ENCODE assay signal across 8 mouse cellular contexts in the genomic region with DNA sequence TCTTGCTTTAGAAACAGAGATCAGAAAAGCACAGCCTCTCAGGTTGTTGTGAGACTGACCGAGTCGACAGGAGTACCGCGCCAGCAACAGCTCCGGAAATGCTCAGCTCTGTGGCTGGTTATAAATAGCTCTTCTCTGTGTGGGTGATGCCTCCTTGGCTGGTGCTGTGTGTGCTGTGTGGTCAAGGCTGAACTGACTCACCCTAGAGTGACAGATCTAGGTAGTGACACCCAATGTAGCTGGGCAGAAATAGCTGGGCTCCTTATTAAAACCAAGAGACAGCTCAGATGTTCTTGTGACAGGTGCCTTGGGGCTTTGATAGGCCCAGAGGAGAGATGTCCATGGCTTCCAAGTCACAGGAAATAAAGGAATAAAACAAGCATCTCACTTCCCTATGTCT.
A peak's percentile ranks its signal among the peaks of the same experiment; 100 is the strongest.
DNase-seq lines count a peak whose midpoint lies in the region.

No protein-coding gene starts in this region.

- peak; percentile 94 for DNase-seq in heart, adult 11 months
- no peak for DNase-seq in heart, postnatal 25 days (ENCODE audit: low spot score)
- peak; percentile 49 for DNase-seq in adrenal gland, postnatal 25 days
- DNase-seq in gastrocnemius, postnatal 25 days, result peak; percentile 76
- peak; percentile 28 to 36 for DNase-seq in left cerebral cortex, postnatal 36 days (ENCODE audit: low spot score in 2 of 2)
- peak; percentile 36 for DNase-seq in telencephalon, adult 2 months (ENCODE audit: low read depth, low spot score)
- no peak for DNase-seq in yolk sac, embryonic 10.5 days (ENCODE audit: low spot score)
- no peak for DNase-seq in kidney, adult 11 months

- intact Hi-C loops in heart, postnatal 25 days (cut with DNase I), result no loop called here
- intact Hi-C loops in left cerebral cortex, postnatal 36 days (cut with DNase I), result no loop called here

Comparison
In these comparisons a context has a peak if more than half of its experiments do, and no peak if none do; other contexts are left out.
1. DNase-seq: peak in heart, adult 11 months (single experiment), adrenal gland, postnatal 25 days (single experiment), gastrocnemius, postnatal 25 days (single experiment), left cerebral cortex, postnatal 36 days (2 of 2) and telencephalon, adult 2 months (single experiment); none in heart, postnatal 25 days (single experiment), yolk sac, embryonic 10.5 days (single experiment) and kidney, adult 11 months (single experiment).